Mouse (Mus musculus) olfactory bulb, adult 2 months (tissue): Measurements from ENCODE around the gene Epor. TPM values are rescaled to one million over a fixed set of nuclear protein-coding genes. Genes with fewer than 3 reads are reported as not detected.

ENCODE experiments used
- H3K27ac ChIP-seq: fragments of 200-500 bp; 2 replicates; pipeline ENCODE4 v1.5.1; 2012; ENCODE audit warnings: low read depth, low read length; ENCODE audit not compliant: insufficient read depth
- H3K4me1 ChIP-seq: fragments of 200-500 bp; 2 replicates; pipeline ENCODE4 v1.6.1; 2012; ENCODE audit warnings: low read length; ENCODE audit not compliant: control insufficient read depth, insufficient read depth
- H3K4me3 ChIP-seq: fragments of 200-500 bp; 2 replicates; pipeline ENCODE4 v1.5.1; 2012; ENCODE audit warnings: mild to moderate bottlenecking, low read depth, low read length, moderate library complexity; ENCODE audit not compliant: insufficient read depth
- CTCF ChIP-seq: fragments of 200-500 bp; IDR thresholded peaks from 2 replicates; pipeline ENCODE4 v1.5.1; 2012; ENCODE audit warnings: low read depth, mild to moderate bottlenecking, low read length, moderate library complexity; ENCODE audit not compliant: insufficient read depth
- POLR2A ChIP-seq: fragments of 200-500 bp; IDR thresholded peaks from 2 replicates; pipeline ENCODE4 v1.6.1; 2012; ENCODE audit warnings: mild to moderate bottlenecking, low read depth, low read length, moderate library complexity; ENCODE audit not compliant: insufficient read depth
- WGBS: fragments of 180-500 bp; shearing (Covaris S2); methylation state at CpG from one replicate; pipeline ENCODE4 v1.1.7; 2018; 5-methylcytosine and 5-hydroxymethylcytosine counted together
- polyA plus RNA-seq: library from polyadenylated mRNA; stranded (reverse); fragments of >200 nt; gene quantifications from 2 replicates; pipeline ENCODE4 v1.2.4, GENCODE M21; 2012; ENCODE audit warnings: low replicate concordance; ENCODE audit not compliant: missing spikeins, insufficient read depth, insufficient read length

Gene Epor
- polyA plus RNA-seq, 1 experiment: not detected

DNA sequence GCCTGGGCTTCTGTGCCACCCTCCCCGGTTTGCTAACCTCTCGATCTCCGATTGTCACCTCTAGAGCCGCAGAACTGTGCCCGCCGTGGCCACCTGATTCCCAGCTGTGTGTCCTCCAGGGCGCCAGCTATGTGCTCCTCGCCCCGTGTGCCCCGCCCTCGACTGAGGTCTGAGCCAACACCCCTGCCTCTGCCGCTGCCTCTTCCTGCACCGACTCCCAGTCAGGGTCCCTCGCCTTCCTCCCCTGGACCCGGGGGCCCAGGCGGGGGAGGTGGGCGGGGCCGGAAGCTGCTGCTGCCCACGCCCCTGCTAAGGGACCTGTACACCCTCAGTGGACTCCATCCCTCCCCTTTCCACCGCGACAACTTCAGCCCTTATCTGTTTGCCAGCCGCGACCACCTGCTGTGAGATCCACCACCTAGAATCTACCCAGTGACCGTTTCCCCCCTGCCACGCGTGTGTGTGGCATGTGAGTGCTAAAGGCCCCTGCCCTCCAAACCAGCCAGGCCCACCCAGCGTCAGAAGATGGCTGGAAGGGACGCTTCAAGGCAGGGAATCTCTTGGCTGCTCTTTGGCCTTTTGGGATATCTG lies 15.7 kb downstream of the Epor start:
- WGBS: 27% methylated on average over 28 of the region's 28 CpGs
- H3K27ac ChIP-seq: no peak overlapping the region

DNA sequence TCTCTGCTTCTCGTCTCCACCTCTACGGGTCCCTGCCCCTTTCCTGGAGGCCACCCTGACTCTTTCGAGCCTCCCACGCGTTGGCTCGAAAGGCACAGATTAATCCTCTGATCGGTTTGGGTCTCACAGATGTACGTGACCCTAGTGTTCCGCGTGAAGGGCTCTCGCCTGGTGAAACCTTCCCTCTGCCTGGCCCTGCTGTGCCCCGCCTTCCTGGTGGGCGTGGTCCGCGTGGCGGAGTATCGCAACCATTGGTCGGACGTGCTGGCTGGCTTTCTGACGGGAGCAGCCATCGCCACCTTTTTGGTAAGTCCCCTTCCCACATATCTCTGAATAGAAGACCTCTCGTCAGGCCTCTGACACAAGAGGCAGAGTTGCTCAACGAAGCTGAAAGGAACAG lies 19.0 kb downstream of the Epor start:
- no peak overlapping the region for H3K27ac ChIP-seq
- WGBS: 33% methylated on average over 23 of the region's 23 CpGs
- H3K4me3 ChIP-seq: no peak overlapping the region
- TF ChIP-seq CTCF: no peak
- TF ChIP-seq POLR2A: no peak
- H3K4me1 ChIP-seq: peaks cover 32% of the 10 kb centered on the region

More for the DNA sequence above, 15.7 kb downstream of the Epor start:
- no peak overlapping the region for H3K4me3 ChIP-seq
- H3K4me1 ChIP-seq: peaks cover 31% of the 10 kb centered on the region
- TF ChIP-seq POLR2A: no peak
- TF ChIP-seq CTCF: no peak

DNA sequence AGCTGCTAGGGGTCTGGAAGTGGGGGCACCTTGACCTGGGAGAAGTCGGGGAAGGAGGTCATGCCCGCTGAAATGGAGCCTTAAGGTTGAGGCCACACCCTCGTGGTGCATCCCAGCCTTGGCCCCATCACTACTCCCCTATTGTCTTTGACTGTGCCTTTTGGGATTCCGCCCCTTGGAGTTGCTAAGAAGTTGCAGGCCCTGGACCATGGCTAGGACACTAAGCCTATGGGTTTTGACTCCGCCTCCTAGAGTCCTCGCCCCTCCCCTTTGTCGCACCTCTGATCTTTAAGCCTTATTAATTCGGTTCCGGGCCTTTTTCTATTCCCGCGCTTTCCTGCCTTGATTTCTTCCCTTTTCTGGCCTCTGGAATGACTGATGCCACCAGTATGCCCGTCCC lies 19.7 kb downstream of the Epor start:
- Histone ChIP-seq H3K4me3 (no peak overlapping the region), H3K4me1 (peaks cover 34% of the 10 kb centered on the region), H3K27ac (no peak overlapping the region)
- WGBS: 67% methylated on average over 12 of the region's 12 CpGs
- TF ChIP-seq POLR2A (no peak), CTCF (no peak)

DNA sequence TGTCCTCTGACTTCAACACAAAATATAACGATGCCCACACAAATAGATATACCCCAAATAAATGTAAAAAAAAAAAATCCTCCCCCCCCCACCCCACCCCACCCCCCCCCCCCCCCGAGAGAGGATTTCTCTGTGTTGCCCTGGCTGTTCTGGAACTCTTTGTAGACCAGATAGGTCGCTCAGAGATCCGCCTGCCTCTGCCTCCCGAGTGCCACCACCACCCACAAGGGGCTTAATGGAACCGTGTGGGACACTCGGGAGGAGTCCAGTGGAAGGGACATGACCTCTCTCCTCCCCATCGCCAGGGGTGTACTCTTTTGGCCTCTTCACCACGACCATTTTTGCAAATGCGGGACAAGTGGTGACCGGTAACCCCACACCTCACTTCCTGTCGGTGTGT lies 20.3 kb downstream of the Epor start:
- Histone ChIP-seq H3K4me3 (no peak overlapping the region), H3K4me1 (peaks cover 35% of the 10 kb centered on the region), H3K27ac (no peak overlapping the region)
- 84% methylated on average over 11 of the region's 12 CpGs for WGBS
- TF ChIP-seq CTCF (no peak), POLR2A (no peak)

DNA sequence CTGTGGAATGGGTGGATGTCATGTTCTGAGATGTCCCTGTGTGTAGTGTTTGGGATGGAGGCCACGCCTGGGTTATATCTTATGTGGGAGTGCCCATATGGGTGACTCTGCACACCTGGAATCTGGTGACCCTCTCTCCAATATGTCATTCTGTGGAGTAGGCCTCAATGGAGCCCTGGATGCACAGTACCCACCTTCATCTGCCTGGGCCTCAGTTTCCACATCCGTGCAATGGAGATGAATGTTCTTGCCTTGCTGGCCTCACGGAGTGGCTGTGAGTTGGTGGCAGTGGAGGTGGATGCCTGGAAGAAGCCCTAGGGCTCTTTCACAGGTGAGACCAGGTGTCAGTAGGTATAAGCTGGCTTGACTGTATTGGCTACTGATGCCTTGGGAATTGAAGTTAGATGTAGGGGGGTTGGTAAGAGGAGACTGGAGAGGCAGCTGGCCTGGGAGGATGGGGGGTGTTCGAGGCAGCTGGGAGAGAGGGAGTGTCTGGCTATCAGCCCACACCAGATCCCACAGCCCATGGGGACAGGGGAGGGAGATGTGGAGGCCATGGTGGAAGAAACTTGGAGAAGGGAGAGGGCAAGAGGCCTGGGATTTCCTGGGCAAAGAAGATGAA lies 25.0 kb downstream of the Epor start:
- Histone ChIP-seq H3K27ac (no peak overlapping the region), H3K4me3 (peak overlapping the region; percentile 87; the same call in 1 of the 2 replicates), H3K4me1 (peaks cover 13% of the 10 kb centered on the region)
- WGBS: 53% methylated on average over 4 of the region's 4 CpGs
- TF ChIP-seq CTCF (no peak), POLR2A (no peak)

DNA sequence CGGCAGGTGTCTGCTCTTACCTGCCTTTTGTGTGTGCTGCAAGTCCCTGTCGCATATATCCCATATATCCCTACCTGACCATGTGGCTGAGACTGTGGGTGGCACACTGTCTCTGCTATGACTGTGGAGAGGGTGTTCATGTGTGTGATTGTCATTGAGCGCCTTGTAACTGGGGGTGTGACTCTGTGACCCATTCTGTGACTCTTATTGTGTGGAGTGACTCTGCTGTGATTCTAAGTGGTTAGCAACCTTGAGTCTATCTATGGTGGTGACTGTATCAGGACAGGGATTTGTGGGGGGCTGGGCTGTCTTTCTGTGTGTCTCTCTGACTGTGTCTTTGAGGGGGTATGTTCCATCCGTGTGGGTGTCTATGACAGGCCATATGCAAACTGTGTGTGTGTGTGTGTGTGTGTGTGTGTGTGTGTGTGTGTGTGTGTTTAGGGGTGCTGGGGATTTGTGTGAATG lies 25.6 kb downstream of the Epor start:
- no peak overlapping the region for H3K27ac ChIP-seq
- 29% methylated on average over 4 of the region's 4 CpGs for WGBS
- H3K4me1 ChIP-seq: peaks cover 16% of the 10 kb centered on the region
- H3K4me3 ChIP-seq: peak overlapping the region; percentile 87
- TF ChIP-seq CTCF (no peak), POLR2A (no peak)

DNA sequence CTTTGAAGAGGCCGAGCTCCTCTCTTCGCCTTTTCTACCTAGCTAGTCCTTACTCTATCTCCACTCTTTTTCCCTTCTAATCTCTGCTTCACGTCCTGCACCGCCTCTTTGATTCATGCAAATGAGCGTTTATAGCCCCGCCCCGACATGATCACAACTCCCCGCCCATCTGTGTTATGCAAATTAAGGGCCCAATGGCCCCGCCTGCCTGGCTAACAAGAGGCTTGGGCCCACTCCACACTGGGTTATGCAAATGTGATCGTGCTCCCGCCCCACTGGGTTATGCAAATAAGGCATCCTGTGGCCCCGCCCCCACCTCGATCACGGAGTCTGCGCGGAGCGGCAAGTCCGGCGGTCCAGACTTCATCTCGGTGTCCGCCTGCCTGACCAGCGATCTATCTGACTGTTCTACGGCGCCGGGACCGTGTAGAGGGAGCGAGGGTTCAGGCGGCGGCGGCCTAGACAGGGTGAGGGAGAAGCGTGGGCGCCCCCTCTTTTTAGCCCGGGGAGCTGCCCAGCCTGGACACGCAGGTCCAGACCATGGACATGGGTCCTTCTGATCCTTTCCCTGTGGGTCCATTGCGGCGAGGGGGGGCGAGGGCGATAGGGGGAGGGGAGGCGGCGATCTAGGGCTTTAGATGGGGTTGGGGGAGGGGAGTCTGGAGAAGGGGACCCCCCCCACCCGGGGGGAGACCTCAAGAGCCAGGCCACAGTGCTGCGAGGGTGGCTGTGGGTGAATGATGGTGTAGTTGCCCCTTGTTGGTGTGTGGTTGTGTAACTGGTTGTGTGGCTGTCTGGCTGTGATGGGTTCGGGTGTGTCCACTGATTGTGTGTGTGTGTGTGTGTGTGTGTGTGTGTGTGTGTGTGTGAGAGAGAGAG lies 26.4 kb downstream of the Epor start, which contains the start of gene Plppr2:
Gene Plppr2, plus strand, starts transcription at position 342 of the 879 bp plus-strand sequence.
- peaks cover 16% of the 10 kb centered on the region for H3K4me1 ChIP-seq
- TF ChIP-seq POLR2A: peak; percentile 46
- TF ChIP-seq CTCF: no peak
- H3K4me3 ChIP-seq: peak within 1 kb of the TSS; percentile 87
- WGBS: under 1% methylated on average over 43 of the region's 43 CpGs
- peak within 1 kb of the TSS; percentile 18; the same call in 1 of the 2 replicates for H3K27ac ChIP-seq

DNA sequence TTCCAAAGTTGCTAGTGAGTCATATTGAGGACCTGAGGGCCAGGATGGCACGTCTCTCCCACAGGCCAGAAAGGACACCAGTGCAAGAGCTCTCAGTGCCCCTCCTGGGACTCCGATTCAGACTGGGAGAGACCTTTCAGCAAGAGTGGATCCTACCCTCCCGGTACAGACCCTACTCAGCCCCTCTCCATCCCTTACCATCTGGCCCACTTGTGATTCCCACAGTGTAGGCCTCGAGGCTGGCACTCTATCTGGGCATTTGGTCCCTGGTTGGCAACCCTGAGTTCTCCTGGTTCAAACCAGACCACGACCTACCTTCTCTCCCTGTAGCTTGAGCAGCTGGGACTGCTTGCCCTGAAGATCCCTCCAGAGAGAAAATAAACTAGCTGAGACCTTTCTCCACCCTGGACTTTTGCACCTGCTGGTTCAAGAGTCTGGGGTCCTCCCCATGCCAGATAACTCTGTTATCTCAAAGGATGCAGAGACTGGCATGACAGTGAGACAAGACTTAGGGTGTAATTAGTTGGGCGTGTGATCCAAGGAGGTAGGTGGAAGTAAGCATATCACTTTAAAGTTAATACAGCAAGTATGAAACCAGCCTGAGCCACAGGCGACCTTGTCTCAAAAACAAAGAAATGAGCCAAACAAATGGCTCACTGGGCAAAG lies 27.7 kb downstream of the Epor start:
- 84% methylated on average over 7 of the region's 7 CpGs for WGBS
- Histone ChIP-seq H3K27ac (no peak overlapping the region), H3K4me3 (no peak overlapping the region), H3K4me1 (peaks cover 16% of the 10 kb centered on the region)
- TF ChIP-seq CTCF: no peak
- TF ChIP-seq POLR2A: no peak

DNA sequence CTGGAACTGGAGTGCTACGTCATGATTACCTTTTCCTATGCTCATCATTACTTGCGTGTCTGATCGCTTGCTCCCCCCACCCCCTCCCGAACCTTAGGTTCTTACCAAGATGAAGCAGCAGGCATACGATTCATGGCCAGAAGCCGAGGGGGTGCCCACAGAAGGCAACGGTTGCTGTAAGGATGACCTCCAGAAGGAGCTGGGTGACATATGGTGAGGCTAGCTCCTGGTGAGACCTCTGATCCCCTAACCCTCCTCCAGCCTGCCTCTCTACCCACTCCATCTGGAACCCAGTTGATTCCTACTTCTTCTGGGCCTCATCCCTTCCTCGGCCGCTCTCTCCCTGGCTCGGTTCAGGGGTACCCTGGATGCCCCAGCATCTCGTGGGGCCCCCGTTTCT lies 29.3 kb downstream of the Epor start:
- 92% methylated on average over 12 of the region's 12 CpGs for WGBS
- H3K27ac ChIP-seq: no peak overlapping the region
- H3K4me1 ChIP-seq: peaks cover 12% of the 10 kb centered on the region

More for the DNA sequence above, 29.3 kb downstream of the Epor start:
- no peak overlapping the region for H3K4me3 ChIP-seq
- TF ChIP-seq POLR2A (no peak), CTCF (no peak)
